Mouse (Mus musculus): Measurements from ENCODE around the gene Fam189a2. TPM values are rescaled to one million over a fixed set of nuclear protein-coding genes. Genes with fewer than 3 reads are reported as not detected.

Fam189a2 gene
- polyA plus RNA-seq, 1 experiment from 2014 or later, result 0.39 TPM

DNA sequence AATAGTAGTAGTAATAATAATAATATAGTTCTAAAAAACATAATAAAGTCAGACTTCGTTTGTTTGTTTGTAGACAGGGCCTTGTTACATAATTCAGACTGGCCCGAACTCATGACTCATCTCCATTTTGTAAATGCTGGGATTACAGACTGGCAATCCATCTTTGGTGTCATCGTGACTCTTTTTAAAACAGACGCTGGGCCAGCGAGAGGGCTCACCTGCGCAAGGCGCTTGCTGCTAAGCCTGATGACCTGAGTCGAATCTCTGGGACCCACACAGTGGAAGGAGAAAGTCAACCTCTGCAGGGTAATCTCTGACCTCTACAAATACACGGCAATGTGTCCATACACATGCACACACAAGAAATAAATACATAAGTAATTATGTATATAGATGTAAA is 64.4 kb downstream of the Fam189a2 start:
- no peak for DNase-seq (ENCODE audit: low spot score)
- 92% methylated on average over 9 of the region's 9 CpGs for WGBS

DNA sequence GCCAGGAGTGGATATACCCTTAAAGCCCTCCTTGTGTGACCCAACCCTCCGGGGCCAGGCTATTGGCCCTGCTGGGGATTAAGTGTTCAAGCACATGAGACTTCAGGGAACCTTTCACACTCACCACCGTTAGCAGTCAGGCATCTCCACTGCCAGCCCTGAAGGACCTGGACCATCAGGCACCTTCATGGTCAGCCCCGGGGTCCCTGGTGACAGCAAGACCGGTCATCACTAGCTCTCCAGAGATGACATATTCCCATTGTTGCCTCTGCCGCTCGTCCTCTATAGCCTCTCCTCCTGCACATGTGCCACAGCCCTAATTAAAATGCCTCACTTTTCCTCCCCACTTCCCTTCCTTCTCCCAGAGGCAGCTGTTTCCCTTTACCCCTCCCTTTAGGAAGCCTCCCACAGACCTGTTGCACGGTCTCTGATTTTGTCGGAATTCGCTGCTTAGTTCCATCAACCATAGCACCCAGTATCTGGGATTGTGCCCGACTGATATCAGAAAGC is 66.4 kb downstream of the Fam189a2 start:
- no peak overlapping the region for H3K27ac ChIP-seq (replicated peaks)
- peaks cover 20% of the 10 kb centered on the region for H3K4me1 ChIP-seq
- no peaks in the 10 kb centered on the region for H3K27me3 ChIP-seq (replicated peaks; ENCODE audit: low read depth, poor library complexity, severe bottlenecking)
- no peak overlapping the region for H3K4me3 ChIP-seq
- H3K36me3 ChIP-seq (replicated peaks), result no peaks in the 10 kb centered on the region
- DNase-seq (ENCODE audit: low spot score), result no peak
- 72% methylated on average over 10 of the region's 10 CpGs for WGBS
- no peaks in the 10 kb centered on the region for H3K9me3 ChIP-seq

More for the DNA sequence above, 64.4 kb downstream of the Fam189a2 start:
- Histone ChIP-seq H3K4me3 (no peak overlapping the region), H3K9me3 (no peaks in the 10 kb centered on the region), H3K27me3 (replicated peaks; ENCODE audit: low read depth, poor library complexity, severe bottlenecking) (no peaks in the 10 kb centered on the region), H3K4me1 (peaks cover 5% of the 10 kb centered on the region), H3K27ac (replicated peaks) (no peak overlapping the region), H3K36me3 (replicated peaks) (no peaks in the 10 kb centered on the region)

DNA sequence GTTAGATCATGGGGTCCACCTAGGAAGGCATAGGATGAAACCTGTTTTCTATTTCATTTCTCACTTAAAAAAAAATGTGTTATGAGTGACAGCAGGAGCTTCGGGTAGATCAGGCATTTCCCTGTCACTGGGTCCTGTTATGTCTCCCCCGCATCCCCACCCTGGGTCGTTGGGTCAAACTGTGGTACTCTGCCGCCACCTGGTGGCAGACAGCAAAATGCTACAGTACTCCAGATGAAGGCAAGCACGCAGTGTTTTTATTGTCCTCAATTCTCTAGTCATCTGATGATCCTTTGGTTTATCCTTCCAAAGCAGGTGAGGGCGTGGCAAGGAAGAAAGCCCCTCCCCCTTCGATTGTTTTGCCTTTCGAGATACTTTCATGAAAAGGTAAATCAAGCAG is 69.3 kb downstream of the Fam189a2 start:
- no peaks in the 10 kb centered on the region for H3K9me3 ChIP-seq
- WGBS, result 3% methylated on average over 8 of the region's 8 CpGs
- H3K27me3 ChIP-seq (replicated peaks; ENCODE audit: low read depth, poor library complexity, severe bottlenecking), result no peaks in the 10 kb centered on the region
- H3K4me1 ChIP-seq, result peaks cover 29% of the 10 kb centered on the region
- peak; percentile 84 for DNase-seq (ENCODE audit: low spot score)
- no peaks in the 10 kb centered on the region for H3K36me3 ChIP-seq (replicated peaks)
- no peak overlapping the region for H3K27ac ChIP-seq (replicated peaks)
- H3K4me3 ChIP-seq, result no peak overlapping the region

DNA sequence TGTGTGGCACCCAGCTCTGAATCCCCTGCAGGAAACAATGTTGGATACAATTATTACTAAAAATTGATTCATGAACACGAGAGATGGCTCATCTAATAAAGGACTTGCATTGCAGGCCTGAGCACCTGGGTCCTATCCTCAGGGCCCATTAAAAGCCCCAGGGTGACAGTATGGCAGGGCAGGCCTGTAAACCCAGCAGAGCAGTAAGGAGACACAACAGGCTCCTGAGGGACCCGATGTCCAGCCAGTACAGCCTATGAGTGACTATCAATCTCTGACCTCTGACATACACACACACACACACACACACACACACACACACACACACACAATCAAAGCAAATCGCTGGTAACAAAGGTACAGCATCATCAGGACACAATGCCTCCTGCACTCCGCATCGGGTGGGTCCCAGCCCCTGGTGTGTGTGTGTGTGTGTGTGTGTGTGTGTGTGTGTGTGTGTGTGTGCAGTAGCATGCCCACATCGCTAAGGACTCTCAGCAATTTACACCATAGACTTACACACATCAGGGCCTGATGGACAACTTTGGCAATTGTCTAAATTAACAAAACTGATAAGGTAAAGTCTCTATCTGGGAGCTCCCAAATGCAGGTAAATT is 69.9 kb downstream of the Fam189a2 start:
- 80% methylated on average over 6 of the region's 6 CpGs for WGBS

GRCm38 (mm10) chr19:23960275-23960674 is 70.5 kb downstream of the Fam189a2 start:
- H3K27ac ChIP-seq (replicated peaks), result no peak overlapping the region
- no peak for DNase-seq (ENCODE audit: low spot score)
- H3K4me1 ChIP-seq, result peaks cover 29% of the 10 kb centered on the region
- no peaks in the 10 kb centered on the region for H3K27me3 ChIP-seq (replicated peaks; ENCODE audit: low read depth, poor library complexity, severe bottlenecking)
- no peaks in the 10 kb centered on the region for H3K9me3 ChIP-seq
- H3K4me3 ChIP-seq, result no peak overlapping the region
- 41% methylated on average over 3 of the region's 3 CpGs for WGBS
- H3K36me3 ChIP-seq (replicated peaks), result no peaks in the 10 kb centered on the region

More for the DNA sequence above, 69.9 kb downstream of the Fam189a2 start:
- Histone ChIP-seq H3K4me3 (no peak overlapping the region), H3K27me3 (replicated peaks; ENCODE audit: low read depth, poor library complexity, severe bottlenecking) (no peaks in the 10 kb centered on the region), H3K9me3 (no peaks in the 10 kb centered on the region), H3K36me3 (replicated peaks) (no peaks in the 10 kb centered on the region), H3K27ac (replicated peaks) (no peak overlapping the region), H3K4me1 (peaks cover 29% of the 10 kb centered on the region)
- DNase-seq (ENCODE audit: low spot score), result no peak

- no peak for DNase-seq (ENCODE audit: low spot score)
- H3K4me3 ChIP-seq, result no peak overlapping the region
- no peaks in the 10 kb centered on the region for H3K36me3 ChIP-seq (replicated peaks)
- H3K4me1 ChIP-seq, result peaks cover 29% of the 10 kb centered on the region
- H3K27ac ChIP-seq (replicated peaks), result no peak overlapping the region
- no peaks in the 10 kb centered on the region for H3K9me3 ChIP-seq
- H3K27me3 ChIP-seq (replicated peaks; ENCODE audit: low read depth, poor library complexity, severe bottlenecking), result no peaks in the 10 kb centered on the region
- WGBS, result 66% methylated on average over 7 of the region's 7 CpGs
Observed at GRCm38 (mm10) chr19:23959870-23960269, 70.9 kb downstream of the Fam189a2 start.

GRCm38 (mm10) chr19:23958925-23959324 is 71.9 kb downstream of the Fam189a2 start:
- WGBS, result 27% methylated on average over 6 of the region's 6 CpGs
- DNase-seq (ENCODE audit: low spot score), result peak; percentile 55
- H3K9me3 ChIP-seq, result no peaks in the 10 kb centered on the region
- no peak overlapping the region for H3K4me3 ChIP-seq
- no peak overlapping the region for H3K27ac ChIP-seq (replicated peaks)
- no peaks in the 10 kb centered on the region for H3K27me3 ChIP-seq (replicated peaks; ENCODE audit: low read depth, poor library complexity, severe bottlenecking)
- H3K36me3 ChIP-seq (replicated peaks), result no peaks in the 10 kb centered on the region
- H3K4me1 ChIP-seq, result peaks cover 29% of the 10 kb centered on the region

- no peak overlapping the region for H3K4me3 ChIP-seq
- no peak overlapping the region for H3K27ac ChIP-seq (replicated peaks)
- 75% methylated on average over 7 of the region's 7 CpGs for WGBS
- DNase-seq (ENCODE audit: low spot score), result no peak
- peaks cover 29% of the 10 kb centered on the region for H3K4me1 ChIP-seq
- H3K9me3 ChIP-seq, result no peaks in the 10 kb centered on the region
- H3K27me3 ChIP-seq (replicated peaks; ENCODE audit: low read depth, poor library complexity, severe bottlenecking), result no peaks in the 10 kb centered on the region
- no peaks in the 10 kb centered on the region for H3K36me3 ChIP-seq (replicated peaks)
Observed at GRCm38 (mm10) chr19:23957563-23957962, 73.3 kb downstream of the Fam189a2 start.

DNA sequence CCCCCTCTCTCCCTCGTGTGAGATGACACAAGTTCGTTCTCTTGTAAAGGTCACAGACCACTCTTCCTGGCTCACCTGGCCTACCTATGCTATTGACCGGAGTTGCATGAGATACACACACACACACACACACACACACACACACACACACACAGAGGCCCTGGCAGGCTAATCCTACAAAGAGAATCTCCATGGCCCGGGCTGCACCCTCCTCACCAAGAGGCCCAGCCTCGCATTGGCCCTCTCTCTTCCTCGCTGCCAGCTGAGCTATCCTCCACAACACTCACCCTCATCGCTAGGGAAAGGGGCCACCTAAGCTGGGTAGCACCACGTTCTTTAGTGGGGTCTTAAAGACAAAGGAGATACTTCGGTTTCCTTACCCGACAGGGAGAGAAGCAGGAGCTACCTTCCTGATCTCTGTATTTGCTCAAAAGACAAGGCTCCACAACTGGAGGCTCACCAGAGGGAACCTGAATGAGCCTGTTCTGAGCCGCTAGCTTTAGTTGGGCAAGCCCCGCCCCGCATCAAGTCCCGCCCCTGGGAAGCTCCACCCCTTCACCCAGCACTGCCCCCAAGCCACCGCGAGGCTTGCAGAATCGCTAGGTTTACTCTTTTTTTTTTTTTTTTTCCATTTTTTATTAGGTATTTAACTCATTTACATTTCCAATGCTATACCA is 74.4 kb downstream of the Fam189a2 start:
- H3K4me3 ChIP-seq, result no peak overlapping the region
- no peaks in the 10 kb centered on the region for H3K36me3 ChIP-seq (replicated peaks)
- H3K4me1 ChIP-seq, result peaks cover 29% of the 10 kb centered on the region
- no peaks in the 10 kb centered on the region for H3K9me3 ChIP-seq
- H3K27me3 ChIP-seq (replicated peaks; ENCODE audit: low read depth, poor library complexity, severe bottlenecking), result no peaks in the 10 kb centered on the region
- DNase-seq (ENCODE audit: low spot score), result no peak
- WGBS, result 73% methylated on average over 17 of the region's 17 CpGs
- no peak overlapping the region for H3K27ac ChIP-seq (replicated peaks)

- no peaks in the 10 kb centered on the region for H3K9me3 ChIP-seq
- DNase-seq (ENCODE audit: low spot score), result no peak
- H3K36me3 ChIP-seq (replicated peaks), result no peaks in the 10 kb centered on the region
- no peaks in the 10 kb centered on the region for H3K27me3 ChIP-seq (replicated peaks; ENCODE audit: low read depth, poor library complexity, severe bottlenecking)
- H3K4me3 ChIP-seq, result no peak overlapping the region
- no peak overlapping the region for H3K27ac ChIP-seq (replicated peaks)
- peaks cover 24% of the 10 kb centered on the region for H3K4me1 ChIP-seq
- WGBS, result 90% methylated on average over 8 of the region's 8 CpGs
Observed at GRCm38 (mm10) chr19:23955461-23955860, 75.4 kb downstream of the Fam189a2 start.

DNA sequence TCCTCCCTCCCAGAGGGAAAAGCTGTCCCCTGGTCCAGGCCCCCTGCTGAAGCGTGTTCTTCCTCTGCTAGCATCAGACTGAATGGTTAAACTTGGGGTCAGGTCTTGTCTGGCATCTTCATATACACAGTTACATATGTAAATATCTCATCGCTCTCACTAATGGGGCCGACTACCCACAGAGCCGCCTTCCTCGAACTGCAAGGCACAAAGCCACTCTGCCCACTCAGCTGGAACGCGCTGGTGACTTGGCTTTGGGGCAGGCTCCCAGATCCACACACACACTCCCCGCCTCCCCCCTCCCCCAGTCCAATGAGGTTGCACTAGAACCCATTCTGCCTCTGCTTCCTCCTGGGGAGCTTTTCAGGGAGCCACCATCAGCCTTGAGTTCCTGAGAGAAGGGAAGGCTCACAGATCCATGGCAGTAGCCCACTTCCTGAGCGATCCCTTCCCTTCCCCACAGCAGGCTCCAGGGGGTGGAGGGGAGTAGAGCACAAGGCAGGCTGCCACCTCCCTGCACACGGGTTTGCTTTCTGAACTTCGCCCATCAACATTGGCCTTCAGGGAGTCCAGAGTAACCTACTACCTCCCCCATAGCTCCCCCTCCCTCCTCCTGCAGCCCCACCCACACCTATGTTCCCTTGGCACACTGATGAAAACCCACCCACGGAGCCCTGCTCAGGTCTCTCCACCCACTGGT is 82.4 kb downstream of the Fam189a2 start:
- WGBS, result 18% methylated on average over 12 of the region's 12 CpGs
- H3K27me3 ChIP-seq (replicated peaks; ENCODE audit: low read depth, poor library complexity, severe bottlenecking), result peaks cover 7% of the 10 kb centered on the region; the same call in 1 of the 2 replicates

DNA sequence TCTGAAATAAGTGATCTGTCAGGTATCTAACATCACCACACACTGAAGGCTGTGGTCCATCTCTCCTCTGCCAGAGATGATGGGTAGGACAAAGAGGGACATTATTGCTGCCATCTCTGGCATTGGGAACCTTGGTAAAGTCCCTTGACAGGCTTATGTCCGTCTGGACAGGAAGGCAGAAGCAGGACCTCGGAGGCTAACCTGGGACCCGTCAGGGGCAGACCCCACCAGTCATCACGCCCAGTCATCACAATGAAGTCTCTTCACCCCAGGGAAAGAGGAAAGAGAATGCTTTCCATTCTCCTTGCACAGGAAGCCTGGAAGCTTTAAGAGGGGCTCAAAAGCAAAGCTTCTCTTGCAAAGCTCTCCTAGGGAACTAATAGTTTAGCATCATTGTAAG is 82.9 kb downstream of the Fam189a2 start:
- H3K4me1 ChIP-seq, result peaks cover 9% of the 10 kb centered on the region
- H3K27ac ChIP-seq (replicated peaks), result no peak overlapping the region
- H3K36me3 ChIP-seq (replicated peaks), result no peaks in the 10 kb centered on the region
- WGBS, result 21% methylated on average over 4 of the region's 4 CpGs
- no peak for DNase-seq (ENCODE audit: low spot score)
- H3K4me3 ChIP-seq, result no peak overlapping the region
- peaks cover 7% of the 10 kb centered on the region; the same call in 1 of the 2 replicates for H3K27me3 ChIP-seq (replicated peaks; ENCODE audit: low read depth, poor library complexity, severe bottlenecking)
- H3K9me3 ChIP-seq, result no peaks in the 10 kb centered on the region

More for the DNA sequence above, 82.4 kb downstream of the Fam189a2 start:
- DNase-seq (ENCODE audit: low spot score), result no peak
- no peak overlapping the region for H3K27ac ChIP-seq (replicated peaks)
- H3K4me3 ChIP-seq, result no peak overlapping the region
- no peaks in the 10 kb centered on the region for H3K9me3 ChIP-seq
- no peaks in the 10 kb centered on the region for H3K36me3 ChIP-seq (replicated peaks)
- peaks cover 9% of the 10 kb centered on the region for H3K4me1 ChIP-seq
